Mouse (Mus musculus): ENCODE data around the gene Naglu.

Gene Naglu

GRCm38 (mm10) chr11:101084246-101084645 lies 14.4 kb downstream of the Naglu start:
- no peak for DNase-seq

- DNase-seq = no peak
These were observed 15.0 kb downstream of the Naglu start for GRCm38 (mm10) chr11:101084811-101085210.

GRCm38 (mm10) chr11:101085617-101086322 lies 16.0 kb downstream of the Naglu start:
- no peak for DNase-seq

GRCm38 (mm10) chr11:101086323-101086674 lies 16.5 kb downstream of the Naglu start:
- peak in 1 of 2 experiments; percentile 29 for DNase-seq

GRCm38 (mm10) chr11:101086756-101087681 lies 17.2 kb downstream of the Naglu start, which contains the start of gene Mlx:
Gene Mlx, plus strand, starts transcription at chr11:101087277.
- DNase-seq = peak; percentile 91 to 96

GRCm38 (mm10) chr11:101087682-101088055 lies 17.9 kb downstream of the Naglu start:
- no peak for DNase-seq

GRCm38 (mm10) chr11:101089931-101090330 lies 20.1 kb downstream of the Naglu start:
- no peak for DNase-seq

GRCm38 (mm10) chr11:101094930-101095313 lies 25.1 kb downstream of the Naglu start:
- DNase-seq = no peak

- peak; percentile 96 to 97 for DNase-seq
These were observed 25.7 kb downstream of the Naglu start, which contains the start of gene Psmc3ip for GRCm38 (mm10) chr11:101095314-101096024. Gene Psmc3ip, minus strand, starts transcription at chr11:101095436.

GRCm38 (mm10) chr11:101098231-101098630 lies 28.4 kb downstream of the Naglu start:
- DNase-seq = no peak

GRCm38 (mm10) chr11:101103011-101103410 lies 33.2 kb downstream of the Naglu start:
- no peak for DNase-seq

- no peak for DNase-seq
These were observed 39.5 kb downstream of the Naglu start for GRCm38 (mm10) chr11:101109351-101109750.

GRCm38 (mm10) chr11:101110708-101111107 lies 40.9 kb downstream of the Naglu start:
- no peak for DNase-seq

GRCm38 (mm10) chr11:101111178-101111577 lies 41.4 kb downstream of the Naglu start:
- DNase-seq = no peak

GRCm38 (mm10) chr11:101112186-101112585 lies 42.4 kb downstream of the Naglu start:
- DNase-seq = no peak

- DNase-seq = peak in 1 of 2 experiments; percentile 12
These were observed 45.8 kb downstream of the Naglu start for GRCm38 (mm10) chr11:101115564-101115963.

GRCm38 (mm10) chr11:101118105-101118504 lies 48.3 kb downstream of the Naglu start:
- no peak for DNase-seq

GRCm38 (mm10) chr11:101119131-101119760 lies 49.4 kb downstream of the Naglu start:
- no peak for DNase-seq

GRCm38 (mm10) chr11:101119761-101120544 lies 50.1 kb downstream of the Naglu start, which contains the start of the genes Retreg3 and Tubg1:
Gene Retreg3, minus strand, starts transcription at chr11:101119893.
Gene Tubg1, plus strand, starts transcription at chr11:101119938.
- DNase-seq = peak; percentile 99 to 100

- DNase-seq = no peak
These were observed 50.9 kb downstream of the Naglu start for GRCm38 (mm10) chr11:101120545-101121188.

- DNase-seq = peak in 1 of 2 experiments; percentile 25
These were observed 54.7 kb downstream of the Naglu start for GRCm38 (mm10) chr11:101124494-101124893.
